Mouse (Mus musculus): ENCODE measurements around the gene Usp2. TPM values are rescaled to one million over a fixed set of nuclear protein-coding genes. Genes with fewer than 3 reads are reported as not detected.

Gene Usp2
- polyA plus RNA-seq (2015; fragmentation: Nextera tagmentation; extraction: Ambion mirVana) = 16.8 and 19.7 TPM in 2 replicates

GRCm38 (mm10) chr9:44066785-44067225 lies at the start of gene Usp2:
TSS of gene Usp2 (plus strand) at chr9:44067021.

GRCm38 (mm10) chr9:44042836-44043707 lies 23.7 kb upstream of the Usp2 start, which contains the start of gene Thy1:
TSS of gene Thy1 (plus strand) at chr9:44043384.

GRCm38 (mm10) chr9:44101490-44101889 lies 34.7 kb downstream of the Usp2 start, which contains the start of gene Mfrp:
TSS of gene Mfrp (plus strand) at chr9:44101729.

GRCm38 (mm10) chr9:44107110-44107509 lies 40.3 kb downstream of the Usp2 start, which contains the start of gene C1qtnf5:
TSS of gene C1qtnf5 (plus strand) at chr9:44107245.

GRCm38 (mm10) chr9:44113105-44113789 lies 46.4 kb downstream of the Usp2 start, which contains the start of the genes Gm49380 and Rnf26:
TSS of gene Gm49380 (minus strand) at chr9:44113500.
TSS of gene Rnf26 (minus strand) at chr9:44113517.

GRCm38 (mm10) chr9:44134101-44134850 lies 67.5 kb downstream of the Usp2 start, which contains the start of gene Mcam:
TSS of gene Mcam (plus strand) at chr9:44134469.

Other genes with a start within 250 kb of the Usp2 start
- 74.5 and 79.4 TPM in 2 replicates for gene Thy1, start 23.6 kb upstream of the Usp2 start, polyA plus RNA-seq (2015; fragmentation: Nextera tagmentation; extraction: Ambion mirVana)
- gene Mfrp, start 34.7 kb downstream of the Usp2 start, polyA plus RNA-seq (2015; fragmentation: Nextera tagmentation; extraction: Ambion mirVana) = 0.08 TPM in 1 of 2 replicates, not detected in the other
- 17.6 and 18.5 TPM in 2 replicates for gene C1qtnf5, start 40.2 kb downstream of the Usp2 start, polyA plus RNA-seq (2015; fragmentation: Nextera tagmentation; extraction: Ambion mirVana)
- gene Gm49380, start 46.5 kb downstream of the Usp2 start, polyA plus RNA-seq (2015; fragmentation: Nextera tagmentation; extraction: Ambion mirVana) = 0.12 and 0.18 TPM in 2 replicates
- gene Rnf26, start 46.5 kb downstream of the Usp2 start, polyA plus RNA-seq (2015; fragmentation: Nextera tagmentation; extraction: Ambion mirVana) = 33.2 and 35.4 TPM in 2 replicates
- gene Mcam, start 67.4 kb downstream of the Usp2 start, polyA plus RNA-seq (2015; fragmentation: Nextera tagmentation; extraction: Ambion mirVana) = 15.3 and 17.2 TPM in 2 replicates
- 11.6 and 14.1 TPM in 2 replicates for gene Cbl, start 167.0 kb downstream of the Usp2 start, polyA plus RNA-seq (2015; fragmentation: Nextera tagmentation; extraction: Ambion mirVana)
- gene Ccdc153, start 173.7 kb downstream of the Usp2 start, polyA plus RNA-seq (2015; fragmentation: Nextera tagmentation; extraction: Ambion mirVana) = 2.4 and 3.0 TPM in 2 replicates
- 0.19 and 0.31 TPM in 2 replicates for gene Pdzd3, start 184.4 kb downstream of the Usp2 start, polyA plus RNA-seq (2015; fragmentation: Nextera tagmentation; extraction: Ambion mirVana)
- gene Nlrx1, start 201.6 kb downstream of the Usp2 start, polyA plus RNA-seq (2015; fragmentation: Nextera tagmentation; extraction: Ambion mirVana) = 5.8 and 6.6 TPM in 2 replicates
- 26.9 and 28.9 TPM in 2 replicates for gene Abcg4, start 221.6 kb downstream of the Usp2 start, polyA plus RNA-seq (2015; fragmentation: Nextera tagmentation; extraction: Ambion mirVana)
- 12.9 and 14.0 TPM in 2 replicates for gene Hinfp, start 238.7 kb downstream of the Usp2 start, polyA plus RNA-seq (2015; fragmentation: Nextera tagmentation; extraction: Ambion mirVana)